Mouse (Mus musculus) kidney, adult 2 months (tissue): ENCODE data around the gene Slc6a5. TPM values are rescaled to one million over a fixed set of nuclear protein-coding genes. Genes with fewer than 3 reads are reported as not detected.

Experiments used
- DNase-seq: peaks from one replicate; pipeline ENCODE4 v3.0.0; 2021
- H3K27ac ChIP-seq: fragments of 200-500 bp; 2 replicates; pipeline ENCODE4 v1.5.1; 2012; ENCODE audit warnings: low read depth, low read length, control low read depth, inconsistent platforms; ENCODE audit not compliant: insufficient read depth
- H3K27me3 ChIP-seq: fragments of 200-500 bp; replicated peaks from 2 replicates; pipeline ENCODE4 v1.6.1; 2012; ENCODE audit warnings: mild to moderate bottlenecking, moderate library complexity, low read length, inconsistent platforms; ENCODE audit not compliant: control insufficient read depth, insufficient read depth
- H3K36me3 ChIP-seq: fragments of 200-500 bp; 2 replicates; pipeline ENCODE4 v1.6.1; 2012; ENCODE audit warnings: mild to moderate bottlenecking, moderate library complexity, low read length, inconsistent platforms; ENCODE audit not compliant: control insufficient read depth, insufficient read depth
- H3K4me1 ChIP-seq: fragments of 200-500 bp; 2 replicates; pipeline ENCODE4 v1.6.1; 2011; ENCODE audit warnings: low read length; ENCODE audit not compliant: control insufficient read depth, insufficient read depth
- H3K4me3 ChIP-seq: fragments of 200-500 bp; 2 replicates; pipeline ENCODE4 v1.5.1; 2011; ENCODE audit warnings: mild to moderate bottlenecking, low read depth, low read length, control low read depth; ENCODE audit not compliant: insufficient read depth
- CTCF ChIP-seq: fragments of 200-500 bp; conservative IDR thresholded peaks from 2 replicates; pipeline ENCODE4 v1.5.1; 2011; ENCODE audit warnings: low read depth, mild to moderate bottlenecking, control low read depth, low read length, moderate library complexity, mixed read lengths; ENCODE audit not compliant: insufficient read depth, insufficient read length
- POLR2A ChIP-seq: fragments of 200-500 bp; IDR thresholded peaks from one replicate; pipeline ENCODE4 v1.6.1; 2011; ENCODE audit warnings: low read depth, low read length, control low read depth
- WGBS: fragments of 180-500 bp; shearing (Covaris S2); methylation state at CpG from one replicate; pipeline ENCODE4 v1.1.7; 2018; 5-methylcytosine and 5-hydroxymethylcytosine counted together
- polyA plus RNA-seq: library from polyadenylated mRNA; depleted of rRNA; stranded (reverse); fragments of >200 nt; gene quantifications from 2 replicates; pipeline ENCODE4 v1.2.3, GENCODE M21; 2012; rRNA removed

Slc6a5 gene
- polyA plus RNA-seq, 1 experiment = not detected

DNA sequence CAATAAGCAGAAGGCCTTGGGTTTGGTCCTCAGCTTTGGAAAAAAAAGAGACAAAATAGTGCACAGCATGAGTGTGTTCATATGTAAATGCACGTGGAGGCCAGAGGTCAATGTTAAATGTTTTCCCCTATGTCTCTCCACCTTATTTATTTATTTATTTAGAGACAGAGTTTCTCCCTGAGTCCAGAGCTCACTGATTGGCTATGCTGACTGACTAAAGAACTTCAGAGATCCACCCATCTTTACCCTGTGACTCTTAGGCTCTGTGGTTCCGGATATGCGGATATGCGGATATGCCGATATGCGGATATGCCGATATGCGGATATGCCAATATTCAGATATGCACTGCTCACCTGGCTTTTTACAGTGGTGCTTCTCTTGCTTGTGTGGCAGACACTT, 76.0 kb downstream of the Slc6a5 start:
- TF ChIP-seq POLR2A (no peak), CTCF (no peak)
- Histone ChIP-seq H3K27ac (no peak overlapping the region), H3K36me3 (no peaks in the 10 kb centered on the region), H3K27me3 (no peaks in the 10 kb centered on the region), H3K4me1 (no peaks in the 10 kb centered on the region), H3K4me3 (no peak overlapping the region)
- WGBS = 95% methylated on average over 8 of the region's 8 CpGs
- no peak for DNase-seq

DNA sequence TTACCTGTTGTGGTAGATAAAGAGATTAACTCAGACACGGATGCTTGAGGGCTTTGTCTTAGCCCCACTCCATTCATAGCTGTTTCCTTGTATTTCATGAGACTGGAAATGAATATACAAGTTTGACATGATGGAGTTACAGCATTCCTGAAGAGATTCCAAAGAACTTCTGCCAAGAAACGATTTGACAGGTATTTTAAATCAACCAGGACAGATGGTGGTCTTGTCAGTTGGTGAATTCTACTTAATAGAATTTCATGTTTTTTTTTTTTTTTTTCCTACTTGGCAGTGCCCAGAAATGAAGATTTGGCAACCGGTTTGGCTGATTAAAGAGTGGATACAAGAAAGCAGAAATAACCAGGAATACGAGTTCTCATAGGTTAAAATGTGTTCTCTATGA, 89.4 kb downstream of the Slc6a5 start:
- Histone ChIP-seq H3K4me3 (no peak overlapping the region), H3K27me3 (no peaks in the 10 kb centered on the region), H3K36me3 (no peaks in the 10 kb centered on the region), H3K27ac (no peak overlapping the region), H3K4me1 (no peaks in the 10 kb centered on the region)
- no peak for DNase-seq
- WGBS = 80% methylated on average over 4 of the region's 4 CpGs
- no peak for TF ChIP-seq POLR2A
- TF ChIP-seq CTCF = no peak

DNA sequence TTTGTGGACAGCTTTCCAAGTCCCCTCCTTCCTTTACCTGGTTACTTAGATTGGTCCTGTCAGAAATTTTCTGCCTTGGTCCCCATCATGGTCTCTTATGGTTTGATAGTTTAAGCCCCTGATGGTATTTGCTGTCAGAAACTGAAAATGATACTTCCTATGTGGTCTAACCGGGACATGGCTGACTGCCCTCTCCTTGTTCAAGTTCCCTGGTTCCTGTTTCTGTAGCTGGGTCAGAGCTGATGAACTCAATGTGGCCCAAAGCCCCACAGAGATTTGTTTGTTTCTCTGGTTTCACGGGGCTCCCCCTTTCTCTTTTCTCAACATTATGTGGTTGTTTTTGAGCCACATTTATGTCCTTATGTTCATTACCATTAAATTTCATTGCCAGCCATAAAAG, 95.3 kb downstream of the Slc6a5 start:
- no peak for DNase-seq
- no peak overlapping the region for H3K27ac ChIP-seq
- H3K36me3 ChIP-seq = no peaks in the 10 kb centered on the region
- WGBS = 15% methylated on average over 2 of the region's 2 CpGs
- TF ChIP-seq POLR2A (no peak), CTCF (no peak)
- H3K4me3 ChIP-seq = no peak overlapping the region
- no peaks in the 10 kb centered on the region for H3K27me3 ChIP-seq
- no peaks in the 10 kb centered on the region for H3K4me1 ChIP-seq

Other genes with a start within 250 kb of the Slc6a5 start
- 11.4 and 16.2 TPM in 2 replicates for gene Htatip2, start 151.0 kb upstream of the Slc6a5 start, polyA plus RNA-seq
- 12.1 and 14.6 TPM in 2 replicates for gene Prmt3, start 131.8 kb upstream of the Slc6a5 start, polyA plus RNA-seq
- gene Nell1, start 64.7 kb downstream of the Slc6a5 start, polyA plus RNA-seq = not detected in 2 replicates